Mouse (Mus musculus) olfactory bulb, adult 2 months (tissue): ENCODE results near the gene Dhrs1.

Experiments
- CTCF ChIP-seq: fragments of 200-500 bp; IDR thresholded peaks from 2 replicates; pipeline ENCODE4 v1.5.1; 2012; ENCODE audit warnings: low read depth, mild to moderate bottlenecking, low read length, moderate library complexity; ENCODE audit not compliant: insufficient read depth
- POLR2A ChIP-seq: fragments of 200-500 bp; IDR thresholded peaks from 2 replicates; pipeline ENCODE4 v1.6.1; 2012; ENCODE audit warnings: mild to moderate bottlenecking, low read depth, low read length, moderate library complexity; ENCODE audit not compliant: insufficient read depth

DNA sequence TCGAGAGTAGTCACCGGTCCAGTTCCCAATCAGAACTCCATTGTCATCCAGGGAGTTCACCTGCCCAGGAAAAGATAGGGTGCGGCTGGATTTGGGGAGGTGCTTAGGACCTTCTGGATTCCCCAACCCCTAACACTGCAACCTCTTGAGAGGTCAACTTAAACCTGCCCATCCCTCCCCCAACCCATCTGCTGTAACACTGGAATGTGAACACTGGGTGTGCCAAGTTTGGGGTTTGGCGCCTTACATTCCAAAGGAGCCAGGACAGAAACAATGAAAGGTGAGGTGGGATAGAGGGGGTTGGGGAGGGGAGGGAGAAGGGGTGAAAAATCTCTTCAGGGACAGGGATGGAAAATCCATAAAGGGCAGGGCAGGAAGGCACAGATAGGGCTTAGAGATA, 36.0 kb downstream of the Dhrs1 start:
- TF ChIP-seq POLR2A (no peak), CTCF (no peak)
